Mouse (Mus musculus): ENCODE measurements around the gene Dmrt3. TPM values are rescaled to one million over a fixed set of nuclear protein-coding genes. Genes with fewer than 3 reads are reported as not detected.

Gene Dmrt3
- total RNA-seq, 1 experiment from 2014 or later = not detected

GRCm38 (mm10) chr19:25672101-25672950 is 62.2 kb downstream of the Dmrt3 start, which contains the start of gene Dmrt2:
Dmrt2 (plus strand) TSS chr19:25672411.
- ATAC-seq (replicated peaks; ENCODE audit: low read depth, poor library complexity, severe bottlenecking) = peak; percentile 90

Other genes starting within 250 kb of the Dmrt3 start
- gene Dmrt1, start 104.7 kb upstream of the Dmrt3 start, total RNA-seq (2017) = not detected in 2 replicates
- not detected in 2 replicates for gene Dmrt2, start 62.1 kb downstream of the Dmrt3 start, total RNA-seq (2017)